Mouse (Mus musculus) C2C12 (cell line): ENCODE results near the gene 9230102O04Rik. TPM values are rescaled to one million over a fixed set of nuclear protein-coding genes. Genes with fewer than 3 reads are reported as not detected.

Experiments
- H3K27me3 ChIP-seq: one replicate; pipeline ENCODE4 v1.6.1; 2011; ENCODE audit not compliant: control insufficient read depth, insufficient read depth, insufficient read length
- H3K36me3 ChIP-seq: one replicate; pipeline ENCODE4 v1.6.1; 2011; ENCODE audit not compliant: control insufficient read depth, insufficient read depth
- H3K4me3 ChIP-seq: one replicate; pipeline ENCODE4 v1.5.1; 2011; ENCODE audit warnings: mild to moderate bottlenecking, control low read depth; ENCODE audit not compliant: poor library complexity, insufficient read depth, severe bottlenecking
- H3K79me2 ChIP-seq: one replicate; pipeline ENCODE4 v1.6.1; 2011; ENCODE audit not compliant: control insufficient read depth, insufficient read depth
- H3K79me3 ChIP-seq: one replicate; pipeline ENCODE4 v1.6.1; 2011; ENCODE audit warnings: low read depth, control low read depth
- H3ac ChIP-seq: one replicate; pipeline ENCODE3; 2011; ENCODE audit warnings: low read depth; ENCODE audit not compliant: control insufficient read depth, insufficient read length
- CEBPB ChIP-seq: IDR thresholded peaks from one replicate; pipeline ENCODE4 v1.6.1; 2011; ENCODE audit warnings: low read depth, mild to moderate bottlenecking, control low read depth, moderate library complexity
- CTCF ChIP-seq: IDR thresholded peaks from one replicate; pipeline ENCODE4 v1.5.1; 2011; ENCODE audit not compliant: control insufficient read depth, insufficient read depth, insufficient read length
- FOSL1 ChIP-seq: IDR thresholded peaks from one replicate; pipeline ENCODE4 v1.8.0; 2011; ENCODE audit warnings: mild to moderate bottlenecking, low read length; ENCODE audit not compliant: poor library complexity, insufficient read depth, severe bottlenecking
- MAX ChIP-seq: IDR thresholded peaks from one replicate; pipeline ENCODE4 v1.6.1; 2011; ENCODE audit warnings: mild to moderate bottlenecking, control low read depth
- MYOD1 ChIP-seq: IDR thresholded peaks from one replicate; pipeline ENCODE4 v1.6.1; 2011; ENCODE audit warnings: low read depth; ENCODE audit not compliant: control insufficient read depth, insufficient read length
- MYOG ChIP-seq: IDR thresholded peaks from one replicate; pipeline ENCODE4 v1.6.1; 2011; ENCODE audit not compliant: control insufficient read depth, insufficient read length; ENCODE audit errors: extremely low read depth
- USF1 ChIP-seq: IDR thresholded peaks from one replicate; pipeline ENCODE4 v1.6.1; 2011; ENCODE audit warnings: low read depth, mild to moderate bottlenecking, control low read depth, moderate library complexity
- polyA plus RNA-seq: library from polyadenylated mRNA; unstranded; fragments of >200 nt; fragmentation: generic; extraction: Trizol; gene quantifications from one replicate; pipeline ENCODE4 v1.2.1, GENCODE M21; 2012; ENCODE audit warnings: missing spikeins

The 9230102O04Rik gene
- polyA plus RNA-seq, 1 experiment, result not detected

DNA sequence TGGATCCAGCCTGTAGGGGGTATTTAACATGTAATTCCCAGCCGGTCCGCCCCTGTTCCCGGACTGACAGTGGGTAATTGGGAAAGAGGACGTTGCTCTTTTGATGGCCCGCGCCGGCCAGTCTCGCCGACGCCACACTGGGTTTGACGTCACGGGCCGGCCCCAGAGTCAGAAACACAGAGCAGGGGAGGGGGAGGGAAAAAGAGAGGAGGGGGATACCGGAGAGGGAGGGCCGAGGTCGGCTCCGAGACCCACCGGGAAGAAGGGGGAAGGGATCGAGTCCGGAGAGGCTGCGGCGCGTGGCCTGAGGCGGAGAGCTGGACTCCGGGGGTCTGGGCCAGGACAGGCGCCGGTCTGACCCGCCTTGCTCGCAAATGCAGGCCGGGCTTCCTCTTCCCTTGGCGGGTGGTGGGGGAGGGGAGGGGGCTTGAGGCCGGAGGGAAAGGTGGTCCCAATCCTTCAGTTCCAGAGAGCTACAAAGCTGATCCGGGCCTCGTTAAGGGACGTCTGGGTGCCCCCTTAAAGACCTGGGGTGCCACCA lies 8.2 kb downstream of the 9230102O04Rik start, which contains the start of gene 4930412O13Rik:
Gene 4930412O13Rik, plus strand, starts transcription at position 202 of the 541 bp plus-strand sequence.
- H3K36me3 ChIP-seq, result no peaks in the 10 kb centered on the region
- H3K79me3 ChIP-seq, result no peaks in the 10 kb centered on the region
- H3K27me3 ChIP-seq, result no peaks in the 10 kb centered on the region
- H3ac ChIP-seq, result no peak within 1 kb of the TSS
- TF ChIP-seq CEBPB, result no peak
- no peak for TF ChIP-seq FOSL1
- TF ChIP-seq USF1, result no peak
- no peak for TF ChIP-seq MYOG
- no peak for TF ChIP-seq MYOD1
- H3K4me3 ChIP-seq, result no peak within 1 kb of the TSS
- H3K79me2 ChIP-seq, result peaks cover 11% of the 10 kb centered on the region

DNA sequence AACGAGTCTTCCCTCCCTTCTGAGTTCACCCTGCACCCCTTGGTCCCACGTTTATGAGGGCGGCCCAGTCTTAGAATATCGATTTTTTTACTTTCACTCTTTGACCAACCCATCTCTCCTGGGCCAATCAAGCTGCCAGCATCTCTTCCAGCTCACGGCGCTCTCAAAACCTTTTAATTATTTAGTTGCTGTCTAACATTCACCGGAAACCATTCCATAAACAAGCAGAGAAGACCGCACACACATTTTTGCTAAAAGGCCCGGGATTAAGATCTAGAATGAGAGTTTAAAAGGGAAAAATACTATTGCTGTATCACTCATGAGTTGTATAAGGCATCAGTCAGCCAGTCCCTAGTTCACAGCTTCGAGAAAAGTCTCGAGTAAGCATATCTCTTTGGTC lies 9.1 kb downstream of the 9230102O04Rik start:
- no peak for TF ChIP-seq FOSL1
- no peak for TF ChIP-seq MAX
- Histone ChIP-seq H3K4me3 (no peak overlapping the region), H3K27me3 (no peaks in the 10 kb centered on the region)

GRCm38 (mm10) chr2:9879493-9879892 lies 9.8 kb downstream of the 9230102O04Rik start:
- TF ChIP-seq CTCF, result peak; percentile 83
- no peak for TF ChIP-seq FOSL1
- Histone ChIP-seq H3K79me2 (peaks cover 11% of the 10 kb centered on the region), H3ac (peak overlapping the region; percentile 46), H3K36me3 (no peaks in the 10 kb centered on the region), H3K4me3 (peak overlapping the region; percentile 38), H3K27me3 (no peaks in the 10 kb centered on the region), H3K79me3 (no peaks in the 10 kb centered on the region)

More for the DNA sequence above, 9.1 kb downstream of the 9230102O04Rik start:
- H3K79me3 ChIP-seq, result no peaks in the 10 kb centered on the region
- peaks cover 11% of the 10 kb centered on the region for H3K79me2 ChIP-seq
- H3ac ChIP-seq, result no peak overlapping the region
- no peaks in the 10 kb centered on the region for H3K36me3 ChIP-seq

GRCm38 (mm10) chr2:9879092-9879491 lies 10.2 kb downstream of the 9230102O04Rik start:
- no peaks in the 10 kb centered on the region for H3K27me3 ChIP-seq
- peak overlapping the region; percentile 46 for H3ac ChIP-seq
- H3K4me3 ChIP-seq, result peak overlapping the region; percentile 38
- TF ChIP-seq USF1, result no peak
- no peak for TF ChIP-seq MAX
- no peak for TF ChIP-seq CTCF
- TF ChIP-seq MYOG, result no peak
- peak; percentile 63 for TF ChIP-seq MYOD1
- no peak for TF ChIP-seq CEBPB
- no peak for TF ChIP-seq FOSL1
- no peaks in the 10 kb centered on the region for H3K79me3 ChIP-seq
- H3K36me3 ChIP-seq, result no peaks in the 10 kb centered on the region
- H3K79me2 ChIP-seq, result peaks cover 11% of the 10 kb centered on the region

DNA sequence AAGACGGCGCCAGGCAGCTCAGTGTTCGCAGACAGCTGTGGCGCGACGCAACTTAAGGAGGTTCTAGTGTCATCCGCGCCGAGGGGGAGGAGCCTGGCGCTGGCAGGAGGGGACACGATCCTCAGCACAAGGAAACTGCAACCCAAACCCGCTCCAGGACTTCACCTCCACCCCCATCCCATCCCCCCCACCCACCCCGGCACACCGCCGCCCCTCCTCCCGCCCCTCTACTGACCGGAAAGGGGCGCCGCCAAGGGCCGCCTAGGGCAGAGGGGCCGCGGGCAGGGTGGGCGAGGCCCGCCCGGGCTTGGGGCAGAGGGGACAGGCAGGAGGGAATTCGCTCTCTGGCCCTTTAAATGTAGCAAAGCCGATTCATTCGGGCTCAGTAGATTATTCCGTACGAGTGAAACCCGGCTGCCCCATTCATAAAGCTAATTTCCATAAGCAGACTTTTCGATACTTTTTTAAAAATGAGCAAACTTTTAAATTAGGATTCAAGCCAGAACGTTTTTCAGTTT lies 10.7 kb downstream of the 9230102O04Rik start:
- peaks cover 11% of the 10 kb centered on the region for H3K79me2 ChIP-seq

GRCm38 (mm10) chr2:9877966-9878563 lies 11.3 kb downstream of the 9230102O04Rik start:
- peaks cover 11% of the 10 kb centered on the region for H3K79me2 ChIP-seq
- H3K27me3 ChIP-seq, result no peaks in the 10 kb centered on the region
- TF ChIP-seq CTCF (no peak), FOSL1 (no peak), CEBPB (no peak), MYOG (no peak), MYOD1 (no peak), USF1 (no peak), MAX (no peak)
- H3ac ChIP-seq, result peak overlapping the region; percentile 56
- H3K36me3 ChIP-seq, result no peaks in the 10 kb centered on the region
- no peaks in the 10 kb centered on the region for H3K79me3 ChIP-seq
- H3K4me3 ChIP-seq, result peak overlapping the region; percentile 38

More for the DNA sequence above, 10.7 kb downstream of the 9230102O04Rik start:
- Histone ChIP-seq H3K79me3 (no peaks in the 10 kb centered on the region), H3K4me3 (peak overlapping the region; percentile 38), H3K36me3 (no peaks in the 10 kb centered on the region), H3K27me3 (no peaks in the 10 kb centered on the region), H3ac (peak overlapping the region; percentile 46)
- no peak for TF ChIP-seq FOSL1
- TF ChIP-seq MYOD1, result peak; percentile 27
- TF ChIP-seq MAX, result peak; percentile 42
